In the genomic region with DNA sequence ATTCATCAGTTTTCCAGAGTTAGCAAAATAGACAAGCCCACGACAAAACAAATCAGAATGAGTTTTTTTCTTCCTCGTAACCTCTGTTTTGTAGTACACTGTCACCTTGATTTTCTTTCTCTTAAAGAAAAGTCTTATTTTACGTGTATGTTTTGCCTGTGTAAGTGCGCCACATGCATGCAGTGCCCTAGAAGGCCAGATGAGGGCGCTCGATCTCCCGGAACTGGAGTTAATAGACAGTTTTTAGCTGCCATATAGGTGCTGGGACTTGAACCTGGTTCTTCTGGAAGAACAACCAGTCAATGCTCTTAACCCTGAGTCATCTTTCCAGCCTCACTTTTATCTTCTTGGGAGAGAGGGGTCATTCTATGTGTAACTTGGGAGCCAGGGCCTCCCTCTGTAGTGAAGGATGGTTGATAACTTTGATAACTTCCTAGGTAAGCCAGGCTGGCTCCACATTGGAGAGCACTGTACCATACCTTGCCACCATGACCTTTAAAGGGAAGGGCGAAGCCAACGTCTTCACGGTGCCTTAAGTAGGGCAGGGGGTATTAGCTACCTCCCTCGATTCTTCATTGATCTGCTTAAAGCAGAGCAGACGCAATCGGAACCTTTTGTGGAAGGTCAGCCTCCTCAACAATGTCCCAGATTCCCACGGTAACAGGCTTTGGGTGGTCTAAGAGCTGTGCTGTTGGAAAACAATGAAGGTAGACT, we compare ENCODE assay signal across 23 mouse cellular contexts. TPM values are rescaled to one million over a fixed set of nuclear protein-coding genes. Genes with fewer than 3 reads are reported as not detected.
DNase-seq lines count a peak whose midpoint lies in the region; ATAC-seq and TF ChIP-seq lines count a peak whose summit lies in the region.
"Had no signal": no experiment of that assay in that cellular context is flagged by ENCODE, and none has a peak within 500 bp of the region (broad histone marks: within the 10 kb centered on the region; RNA-seq: fewer than 3 reads in every experiment).

No protein-coding gene starts in this region.

- no peaks in the 10 kb centered on the region for H3K4me1 ChIP-seq in kidney, adult 2 months (ENCODE audit: control insufficient read depth, insufficient read depth, low read length)
- H3K4me1 ChIP-seq in lung, postnatal 0 days (ENCODE audit: insufficient read depth, low read depth, low read length): no peaks in the 10 kb centered on the region
- H3K4me1 ChIP-seq in G1E (ENCODE audit: insufficient read depth, low read depth, low read length): no peaks in the 10 kb centered on the region
- H3K4me1 ChIP-seq: embryonic facial prominence, embryonic 12.5 days; intestine, embryonic 15.5 days; limb, embryonic 13.5 days; midbrain, embryonic 12.5 days had no signal

- no peaks in the 10 kb centered on the region for H3K9me3 ChIP-seq in lung, postnatal 0 days (ENCODE audit: low read length)
- H3K9me3 ChIP-seq in G1E (replicated peaks): no peaks in the 10 kb centered on the region
- H3K9me3 ChIP-seq: embryonic facial prominence, embryonic 12.5 days; heart, embryonic 13.5 days; intestine, embryonic 15.5 days; limb, embryonic 13.5 days; midbrain, embryonic 12.5 days; neural tube, embryonic 12.5 days had no signal

- no peaks in the 10 kb centered on the region for H3K36me3 ChIP-seq in kidney, adult 2 months (ENCODE audit: control insufficient read depth, insufficient read depth, low read length)
- H3K36me3 ChIP-seq in lung, postnatal 0 days (ENCODE audit: insufficient read depth, low read length): no peaks in the 10 kb centered on the region
- peaks cover 6% of the 10 kb centered on the region for H3K36me3 ChIP-seq in G1E (replicated peaks)
- H3K36me3 ChIP-seq: intestine, embryonic 15.5 days had no signal

- no peak overlapping the region for H3K4me2 ChIP-seq in lung, postnatal 0 days (replicated peaks; ENCODE audit: low read depth, low read length)
- H3K4me2 ChIP-seq: embryonic facial prominence, embryonic 12.5 days; heart, embryonic 13.5 days; hindbrain, embryonic 14.5 days; intestine, embryonic 15.5 days; limb, embryonic 13.5 days; midbrain, embryonic 12.5 days; neural tube, embryonic 12.5 days had no signal

- 0 out of 2 replicates have a peak, but pooled peaks have one; percentile 6 for TF ChIP-seq CTCF in kidney, adult 2 months (conservative IDR thresholded peaks at IDR 0.05; ENCODE audit: insufficient read depth, insufficient read length, low read depth, low read length)
- peak; percentile 27; the same call in 1 of the 2 replicates for TF ChIP-seq CTCF in lung, postnatal 0 days (IDR thresholded peaks at IDR 0.05)
- 0 out of 2 replicates have a peak, but pooled peaks have one; percentile 14 for TF ChIP-seq CTCF in G1E (IDR thresholded peaks at IDR 0.05; ENCODE audit: low read depth, low read length)

- no peak overlapping the region for H3K4me3 ChIP-seq in kidney, adult 2 months (ENCODE audit: insufficient read depth, low read depth, low read length)
- H3K4me3 ChIP-seq in lung, postnatal 0 days (ENCODE audit: low read depth, low read length): no peak overlapping the region
- no peak overlapping the region for H3K4me3 ChIP-seq in G1E (ENCODE audit: low read depth, low read length)
- H3K4me3 ChIP-seq: embryonic facial prominence, embryonic 12.5 days; erythroblast, embryonic 14.5 days; heart, embryonic 13.5 days; intestine, embryonic 15.5 days; limb, embryonic 13.5 days; midbrain, embryonic 12.5 days; neural tube, embryonic 12.5 days had no signal

- 96% methylated on average over 14 of the region's 14 CpGs for whole genome bisulfite sequencing in kidney, adult 2 months
- WGBS in lung, postnatal 0 days: 95% methylated on average over 14 of the region's 14 CpGs

- H3K27ac ChIP-seq in kidney, adult 2 months (ENCODE audit: insufficient read depth, low read depth, low read length): no peak overlapping the region
- no peak overlapping the region for H3K27ac ChIP-seq in lung, postnatal 0 days (ENCODE audit: low read length)
- H3K27ac ChIP-seq: embryonic facial prominence, embryonic 12.5 days; heart, embryonic 13.5 days; hindbrain, embryonic 14.5 days; intestine, embryonic 15.5 days; limb, embryonic 13.5 days; midbrain, embryonic 12.5 days; neural tube, embryonic 12.5 days had no signal

- no peak overlapping the region for H3K9ac ChIP-seq in lung, postnatal 0 days (replicated peaks; ENCODE audit: low read depth)
- H3K9ac ChIP-seq: embryonic facial prominence, embryonic 12.5 days; heart, embryonic 13.5 days; hindbrain, embryonic 14.5 days; intestine, embryonic 15.5 days; limb, embryonic 13.5 days; midbrain, embryonic 12.5 days; neural tube, embryonic 12.5 days had no signal

- H3K27me3 ChIP-seq in kidney, adult 2 months (replicated peaks; ENCODE audit: control insufficient read depth, insufficient read depth, low read length): no peaks in the 10 kb centered on the region
- no peaks in the 10 kb centered on the region for H3K27me3 ChIP-seq in lung, postnatal 0 days (replicated peaks; ENCODE audit: insufficient read depth, low read length)
- H3K27me3 ChIP-seq in G1E (ENCODE audit: insufficient read depth, low read length): no peaks in the 10 kb centered on the region
- H3K27me3 ChIP-seq: embryonic facial prominence, embryonic 12.5 days; heart, embryonic 13.5 days; intestine, embryonic 15.5 days; limb, embryonic 13.5 days; midbrain, embryonic 12.5 days; neural tube, embryonic 12.5 days had no signal

- no peak for TF ChIP-seq EP300 in lung, postnatal 0 days (IDR thresholded peaks at IDR 0.05)

- no peak for DNase-seq in kidney, adult 2 months
- no peak for DNase-seq in kidney, postnatal 10 days
- no peak for DNase-seq in lung, postnatal 0 days (ENCODE audit: low spot score)
- DNase-seq in lung, postnatal 25 days (ENCODE audit: low spot score): no peak
- DNase-seq in G1E (ENCODE audit: low spot score): no peak
- no peak for DNase-seq in cerebellum, adult 9-10 months
- DNase-seq: cerebellum, adult 2 months; heart, postnatal 36 days; kidney, postnatal 4 days; lung, adult 2 months; right cerebral cortex, adult 18-20 months; thymus, adult 18-20 months; thymus, postnatal 4 days had no signal

- no peak for ATAC-seq in lung, postnatal 0 days
- ATAC-seq in G1E (ENCODE audit: extremely low read depth, insufficient number of reproducible peaks, low FRiP score, poor library complexity, severe bottlenecking): no peak
- ATAC-seq in inflammation-experienced regulatory T-cells, adult 6 months: no peak
- ATAC-seq: forebrain, embryonic 14.5 days; intestine, embryonic 15.5 days had no signal

- no peak for TF ChIP-seq POLR2A in kidney, adult 2 months (IDR thresholded peaks at IDR 0.05; ENCODE audit: low read depth, low read length)

RNA-seq across cellular contexts. Expression of a gene that starts 22.4 kb away (rescaled TPM):
- polyA plus RNA-seq in kidney, adult 2 months (2012; rRNA removed): 10.5 and 13.9 TPM in 2 replicates
- polyA plus RNA-seq in lung, postnatal 0 days (2015; fragmentation: Nextera tagmentation; extraction: Ambion mirVana): 11.6 and 11.8 TPM in 2 replicates
- total RNA-seq in G1E (2014; fragmentation: Nextera tagmentation) (35.4 TPM in 2 replicates), G1E (2017) (19.1 and 20.7 TPM in 2 replicates)
- 12.4 and 13.1 TPM in 2 replicates for polyA plus RNA-seq in G1E (2012)
- 10 to 100 TPM; 10.5 to 13.6 (median 12.5) TPM for polyA plus RNA-seq in inflammation-experienced regulatory T-cells, adult 6 months (2017; shearing (Covaris generic))
